Mouse (Mus musculus): ENCODE results near the gene Chrdl2. TPM values are rescaled to one million over a fixed set of nuclear protein-coding genes. Genes with fewer than 3 reads are reported as not detected.
"Not testable (repeated sequence)": the region's sequence is repeated elsewhere in the genome, so short reads cannot be mapped to it uniquely, and the experiment has no call there.

The Chrdl2 gene
- polyA plus RNA-seq, 1 experiment = not detected

DNA sequence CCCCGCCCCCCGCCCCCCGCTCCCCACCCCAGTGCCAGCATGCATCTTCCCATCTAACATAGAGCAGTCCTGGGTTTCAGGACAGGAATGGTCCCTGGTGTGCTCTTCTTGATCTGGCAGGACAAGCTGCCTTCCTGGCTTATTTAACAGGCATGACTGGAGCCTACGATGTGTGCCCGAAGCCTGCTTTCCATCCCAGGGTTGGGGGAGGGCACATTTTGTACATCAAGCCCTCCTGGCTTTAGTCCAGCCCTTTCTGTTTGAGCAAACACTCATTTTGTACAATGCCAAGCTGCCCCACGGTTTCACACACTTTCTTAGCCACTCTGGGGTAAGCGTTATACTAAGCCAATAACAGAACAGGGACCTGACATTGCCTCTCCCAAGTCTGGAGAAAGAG lies 30.1 kb downstream of the Chrdl2 start:
- no peak overlapping the region for H3K4me3 ChIP-seq (replicated peaks; ENCODE audit: control insufficient read depth, low read depth, low read length)
- no peak for TF ChIP-seq POLR2A (IDR thresholded peaks at IDR 0.05; ENCODE audit: borderline replicate concordance, control insufficient read depth, low read depth, low read length)
- TF ChIP-seq CTCF (IDR thresholded peaks at IDR 0.05; ENCODE audit: control insufficient read depth, insufficient read depth, low read length) = no peak
- H3K4me1 ChIP-seq (ENCODE audit: control insufficient read depth, insufficient read depth, low read length) = no peaks in the 10 kb centered on the region
- no peak overlapping the region for H3K27ac ChIP-seq (ENCODE audit: control insufficient read depth, insufficient read depth, low read depth, low read length, poor library complexity)
- WGBS = 77% methylated on average over 7 of the region's 7 CpGs

GRCm38 (mm10) chr7:100036495-100036894 lies 30.5 kb downstream of the Chrdl2 start:
- no peaks in the 10 kb centered on the region for H3K4me1 ChIP-seq (ENCODE audit: control insufficient read depth, insufficient read depth, low read length)
- H3K4me3 ChIP-seq (replicated peaks; ENCODE audit: control insufficient read depth, low read depth, low read length) = no peak overlapping the region
- WGBS = 87% methylated on average over 3 of the region's 3 CpGs
- H3K27ac ChIP-seq (ENCODE audit: control insufficient read depth, insufficient read depth, low read depth, low read length, poor library complexity) = no peak overlapping the region
- no peak for TF ChIP-seq CTCF (IDR thresholded peaks at IDR 0.05; ENCODE audit: control insufficient read depth, insufficient read depth, low read length)
- no peak for TF ChIP-seq POLR2A (IDR thresholded peaks at IDR 0.05; ENCODE audit: borderline replicate concordance, control insufficient read depth, low read depth, low read length)

- TF ChIP-seq CTCF (IDR thresholded peaks at IDR 0.05; ENCODE audit: control insufficient read depth, insufficient read depth, low read length) (no peak), POLR2A (IDR thresholded peaks at IDR 0.05; ENCODE audit: borderline replicate concordance, control insufficient read depth, low read depth, low read length) (no peak)
- H3K27ac ChIP-seq (ENCODE audit: control insufficient read depth, insufficient read depth, low read depth, low read length, poor library complexity) = no peak overlapping the region
- no peaks in the 10 kb centered on the region for H3K4me1 ChIP-seq (ENCODE audit: control insufficient read depth, insufficient read depth, low read length)
- no peak overlapping the region for H3K4me3 ChIP-seq (replicated peaks; ENCODE audit: control insufficient read depth, low read depth, low read length)
- 35% methylated on average over 31 of the region's 31 CpGs for WGBS
Observed at GRCm38 (mm10) chr7:100042120-100042519, 36.1 kb downstream of the Chrdl2 start.

DNA sequence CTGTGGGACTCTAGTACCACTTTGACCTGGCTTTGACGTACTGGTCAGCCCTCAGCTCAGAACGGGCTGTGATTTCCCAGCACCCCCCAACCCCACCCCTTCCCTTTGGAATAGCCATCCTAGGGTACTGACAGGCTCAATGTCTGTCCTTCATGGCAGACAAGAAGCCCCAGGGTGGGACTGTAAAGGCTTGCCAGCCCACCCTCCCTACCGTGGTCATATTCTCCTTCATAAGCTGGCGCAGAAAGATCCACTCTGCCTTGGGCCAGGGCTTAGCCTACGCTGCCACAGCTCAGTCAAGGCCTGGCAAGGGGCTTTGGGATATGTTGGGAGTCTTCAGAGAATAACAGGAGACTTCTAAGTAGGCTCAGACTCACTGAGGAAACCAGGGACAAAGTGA lies 37.1 kb downstream of the Chrdl2 start:
- Histone ChIP-seq H3K27ac (ENCODE audit: control insufficient read depth, insufficient read depth, low read depth, low read length, poor library complexity) (no peak overlapping the region), H3K4me1 (ENCODE audit: control insufficient read depth, insufficient read depth, low read length) (no peaks in the 10 kb centered on the region), H3K4me3 (replicated peaks; ENCODE audit: control insufficient read depth, low read depth, low read length) (no peak overlapping the region)
- 83% methylated on average over 5 of the region's 5 CpGs for WGBS
- no peak for TF ChIP-seq POLR2A (IDR thresholded peaks at IDR 0.05; ENCODE audit: borderline replicate concordance, control insufficient read depth, low read depth, low read length)
- no peak for TF ChIP-seq CTCF (IDR thresholded peaks at IDR 0.05; ENCODE audit: control insufficient read depth, insufficient read depth, low read length)

DNA sequence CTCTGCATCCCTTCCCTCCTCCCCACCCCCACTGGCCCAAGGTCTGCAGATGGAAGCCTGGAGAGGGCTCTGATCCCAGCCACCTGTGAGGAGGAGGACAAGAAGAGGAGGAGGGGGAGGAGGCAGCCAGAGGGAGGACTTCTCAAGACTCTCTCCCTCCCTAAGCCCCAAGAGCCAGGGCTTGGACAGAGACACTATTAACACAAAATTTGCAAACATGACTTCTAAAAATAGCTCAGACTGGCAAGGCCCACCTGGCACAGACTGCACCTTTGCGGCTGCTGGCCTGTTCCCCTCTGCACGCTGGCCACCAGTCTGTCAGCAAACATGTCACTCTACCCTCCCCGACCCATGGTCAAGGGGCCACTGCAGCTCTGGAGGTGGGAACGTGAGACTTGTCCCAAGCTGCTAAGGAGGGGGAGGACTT lies 37.6 kb downstream of the Chrdl2 start:
- H3K27ac ChIP-seq (ENCODE audit: control insufficient read depth, insufficient read depth, low read depth, low read length, poor library complexity) = no peak overlapping the region
- H3K4me3 ChIP-seq (replicated peaks; ENCODE audit: control insufficient read depth, low read depth, low read length) = no peak overlapping the region
- TF ChIP-seq CTCF (IDR thresholded peaks at IDR 0.05; ENCODE audit: control insufficient read depth, insufficient read depth, low read length) (no peak), POLR2A (IDR thresholded peaks at IDR 0.05; ENCODE audit: borderline replicate concordance, control insufficient read depth, low read depth, low read length) (no peak)
- WGBS = 68% methylated on average over 4 of the region's 4 CpGs
- H3K4me1 ChIP-seq (ENCODE audit: control insufficient read depth, insufficient read depth, low read length) = no peaks in the 10 kb centered on the region

GRCm38 (mm10) chr7:100046486-100046885 lies 40.5 kb downstream of the Chrdl2 start:
- H3K4me3 ChIP-seq (replicated peaks; ENCODE audit: control insufficient read depth, low read depth, low read length) = no peak overlapping the region
- WGBS = 55% methylated on average over 2 of the region's 2 CpGs
- no peaks in the 10 kb centered on the region for H3K4me1 ChIP-seq (ENCODE audit: control insufficient read depth, insufficient read depth, low read length)
- TF ChIP-seq CTCF (IDR thresholded peaks at IDR 0.05; ENCODE audit: control insufficient read depth, insufficient read depth, low read length) = no peak
- no peak for TF ChIP-seq POLR2A (IDR thresholded peaks at IDR 0.05; ENCODE audit: borderline replicate concordance, control insufficient read depth, low read depth, low read length)
- H3K27ac ChIP-seq (ENCODE audit: control insufficient read depth, insufficient read depth, low read depth, low read length, poor library complexity) = no peak overlapping the region

DNA sequence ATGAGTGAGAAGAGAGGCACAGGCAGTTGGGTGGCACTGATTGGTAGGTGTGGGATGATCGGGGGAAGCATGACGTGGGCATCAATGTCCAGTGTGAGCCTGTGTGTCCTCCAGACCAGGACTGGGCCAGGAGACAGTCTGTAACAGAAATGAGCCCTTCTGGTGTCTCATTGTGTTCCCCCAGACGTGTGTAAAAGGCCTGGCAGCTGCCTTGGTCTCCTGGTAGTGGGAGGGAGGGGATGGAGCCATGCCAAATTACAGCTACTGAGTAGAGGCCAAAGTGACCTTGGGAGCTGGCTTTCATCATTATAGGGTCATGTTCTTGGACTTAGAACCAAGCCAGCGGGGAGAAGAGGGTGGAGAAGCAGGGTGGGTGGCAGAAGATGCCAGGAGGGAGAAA lies 45.9 kb downstream of the Chrdl2 start:
- TF ChIP-seq CTCF (IDR thresholded peaks at IDR 0.05; ENCODE audit: control insufficient read depth, insufficient read depth, low read length) = no peak
- TF ChIP-seq POLR2A (IDR thresholded peaks at IDR 0.05; ENCODE audit: borderline replicate concordance, control insufficient read depth, low read depth, low read length) = no peak
- no peaks in the 10 kb centered on the region for H3K4me1 ChIP-seq (ENCODE audit: control insufficient read depth, insufficient read depth, low read length)
- WGBS = 73% methylated on average over 4 of the region's 4 CpGs

GRCm38 (mm10) chr7:100052991-100053390 lies 47.0 kb downstream of the Chrdl2 start:
- not testable (repeated sequence) for H3K27ac ChIP-seq (ENCODE audit: control insufficient read depth, insufficient read depth, low read depth, low read length, poor library complexity); H3K4me1 ChIP-seq (ENCODE audit: control insufficient read depth, insufficient read depth, low read length); H3K4me3 ChIP-seq (replicated peaks; ENCODE audit: control insufficient read depth, low read depth, low read length)
- WGBS = 74% methylated on average over 2 of the region's 2 CpGs

More for the DNA sequence above, 45.9 kb downstream of the Chrdl2 start:
- no peak overlapping the region for H3K4me3 ChIP-seq (replicated peaks; ENCODE audit: control insufficient read depth, low read depth, low read length)
- no peak overlapping the region for H3K27ac ChIP-seq (ENCODE audit: control insufficient read depth, insufficient read depth, low read depth, low read length, poor library complexity)

GRCm38 (mm10) chr7:100073959-100074358 lies 68.0 kb downstream of the Chrdl2 start:
- TF ChIP-seq POLR2A (IDR thresholded peaks at IDR 0.05; ENCODE audit: borderline replicate concordance, control insufficient read depth, low read depth, low read length) (no peak), CTCF (IDR thresholded peaks at IDR 0.05; ENCODE audit: control insufficient read depth, insufficient read depth, low read length) (no peak)
- H3K27ac ChIP-seq (ENCODE audit: control insufficient read depth, insufficient read depth, low read depth, low read length, poor library complexity) = no peak overlapping the region
- H3K4me3 ChIP-seq (replicated peaks; ENCODE audit: control insufficient read depth, low read depth, low read length) = no peak overlapping the region
- no peaks in the 10 kb centered on the region for H3K4me1 ChIP-seq (ENCODE audit: control insufficient read depth, insufficient read depth, low read length)
- 80% methylated on average over 2 of the region's 2 CpGs for WGBS
